Mouse (Mus musculus) left cerebral cortex, postnatal 4 days (tissue): Measurements from ENCODE around the gene Gm27021. TPM values are rescaled to one million over a fixed set of nuclear protein-coding genes. Genes with fewer than 3 reads are reported as not detected.

Experiments used
- DNase-seq: peaks from one replicate; pipeline ENCODE4 v3.0.0-alpha.2; 2022
- intact Hi-C: fragments of 180-260 bp; cut with DNase I; formaldehyde crosslinking; loops from one replicate; pipeline ENCODE4 v1.15.1; 2025
- total RNA-seq, 2 experiments: library from RNA; stranded (reverse); gene quantifications; 2 replicates each; pipeline ENCODE4 v1.2.3; 2021

Gene Gm27021
- total RNA-seq = 1 to 10 TPM in 1 of 2 experiments, under 1 TPM in 1; 0.66 to 1.6 TPM

GRCm38 (mm10) chr8:120667561-120668373, at the start of gene Gm27021, which contains the start of gene Cox4i1:
Gene Gm27021 (minus strand): TSS chr8:120668079.
Gene Cox4i1 (plus strand): TSS chr8:120668222.
- intact Hi-C loops = no loop called here
- peak; percentile 97 for DNase-seq

- DNase-seq = no peak
- intact Hi-C loops = no loop called here
Observed at GRCm38 (mm10) chr8:120715996-120716680, 48.3 kb upstream of the Gm27021 start.

- no peak for DNase-seq
- intact Hi-C loops = no loop called here
Observed at GRCm38 (mm10) chr8:120715200-120715599, 47.3 kb upstream of the Gm27021 start.

- no peak for DNase-seq
- intact Hi-C loops = no loop called here
Observed at GRCm38 (mm10) chr8:120709176-120709575, 41.3 kb upstream of the Gm27021 start.

GRCm38 (mm10) chr8:120706193-120706592, 38.3 kb upstream of the Gm27021 start:
- DNase-seq = no peak
- intact Hi-C loops = no loop called here

- intact Hi-C loops = no loop called here
- no peak for DNase-seq
Observed at GRCm38 (mm10) chr8:120705163-120705562, 37.3 kb upstream of the Gm27021 start.

DNA sequence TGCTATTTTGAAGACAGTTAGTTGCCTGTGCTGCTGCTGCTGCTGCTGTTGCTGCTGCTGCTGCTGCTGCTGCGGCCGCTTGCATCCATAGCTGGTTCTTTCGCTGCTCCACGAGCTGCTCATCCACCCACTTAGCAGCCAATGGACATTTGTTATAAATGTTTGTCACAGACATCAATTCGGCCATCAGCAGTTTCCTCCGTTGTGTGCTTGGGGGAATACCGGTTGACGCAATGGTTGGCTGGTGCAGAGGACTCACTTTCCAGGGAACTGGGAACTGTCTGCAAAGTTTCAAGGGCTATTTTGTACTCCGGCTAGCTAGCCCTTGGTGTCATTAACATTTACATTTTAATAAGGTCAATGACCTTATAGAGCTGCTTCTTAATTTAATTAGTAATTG, 36.3 kb upstream of the Gm27021 start:
- no peak for DNase-seq
- intact Hi-C loops = no loop called here

- DNase-seq = no peak
- intact Hi-C loops = no loop called here
Observed at GRCm38 (mm10) chr8:120701758-120702465, 34.0 kb upstream of the Gm27021 start.

- intact Hi-C loops = no loop called here
- DNase-seq = no peak
Observed at GRCm38 (mm10) chr8:120700053-120700452, 32.2 kb upstream of the Gm27021 start.

DNA sequence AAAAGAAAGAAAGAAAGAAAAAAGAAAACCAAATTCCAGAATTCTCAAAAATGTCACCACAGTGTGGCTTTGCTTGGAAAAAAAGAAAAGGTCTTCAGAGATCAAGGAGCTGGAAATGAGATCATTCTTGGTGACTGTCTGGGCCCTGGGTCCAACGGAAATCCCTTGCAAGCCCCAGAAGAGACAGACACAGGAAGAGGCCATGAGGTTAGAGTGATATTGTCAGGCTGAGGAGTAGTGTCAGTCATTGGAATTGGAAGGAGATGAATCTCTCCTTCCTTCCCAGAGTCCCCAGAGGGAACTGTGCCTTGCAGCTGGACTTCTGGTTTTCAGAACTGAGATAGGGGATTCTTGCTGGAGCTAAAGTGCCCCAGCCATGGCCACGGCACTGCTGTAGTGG, 31.7 kb upstream of the Gm27021 start:
- intact Hi-C loops = no loop called here

DNA sequence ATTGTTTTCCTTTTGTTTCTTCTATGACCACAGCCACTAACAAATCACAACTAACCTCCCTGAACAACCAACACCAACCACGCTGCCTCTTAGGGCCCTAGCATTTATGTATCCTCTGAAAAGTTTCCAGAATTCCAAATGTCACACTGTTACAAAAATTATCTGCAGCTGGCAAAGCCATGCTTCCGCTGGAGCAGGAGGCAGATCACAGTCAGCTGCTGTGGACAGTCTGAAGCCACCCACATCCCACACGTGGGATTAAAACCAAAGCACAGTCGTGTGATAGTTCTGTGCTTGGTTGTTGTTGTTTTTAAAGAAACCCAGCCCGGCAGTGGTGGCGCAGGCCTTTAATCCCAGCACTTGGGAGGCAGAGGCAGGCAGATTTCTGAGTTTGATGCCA, 31.2 kb upstream of the Gm27021 start:
- intact Hi-C loops = no loop called here

More for the DNA sequence above, 31.7 kb upstream of the Gm27021 start:
- DNase-seq = no peak

GRCm38 (mm10) chr8:120698426-120698825, 30.5 kb upstream of the Gm27021 start:
- DNase-seq = no peak
- intact Hi-C loops = no loop called here

More for the DNA sequence above, 31.2 kb upstream of the Gm27021 start:
- DNase-seq = no peak

GRCm38 (mm10) chr8:120697979-120698272, 30.0 kb upstream of the Gm27021 start:
- intact Hi-C loops = no loop called here
- DNase-seq = no peak

DNA sequence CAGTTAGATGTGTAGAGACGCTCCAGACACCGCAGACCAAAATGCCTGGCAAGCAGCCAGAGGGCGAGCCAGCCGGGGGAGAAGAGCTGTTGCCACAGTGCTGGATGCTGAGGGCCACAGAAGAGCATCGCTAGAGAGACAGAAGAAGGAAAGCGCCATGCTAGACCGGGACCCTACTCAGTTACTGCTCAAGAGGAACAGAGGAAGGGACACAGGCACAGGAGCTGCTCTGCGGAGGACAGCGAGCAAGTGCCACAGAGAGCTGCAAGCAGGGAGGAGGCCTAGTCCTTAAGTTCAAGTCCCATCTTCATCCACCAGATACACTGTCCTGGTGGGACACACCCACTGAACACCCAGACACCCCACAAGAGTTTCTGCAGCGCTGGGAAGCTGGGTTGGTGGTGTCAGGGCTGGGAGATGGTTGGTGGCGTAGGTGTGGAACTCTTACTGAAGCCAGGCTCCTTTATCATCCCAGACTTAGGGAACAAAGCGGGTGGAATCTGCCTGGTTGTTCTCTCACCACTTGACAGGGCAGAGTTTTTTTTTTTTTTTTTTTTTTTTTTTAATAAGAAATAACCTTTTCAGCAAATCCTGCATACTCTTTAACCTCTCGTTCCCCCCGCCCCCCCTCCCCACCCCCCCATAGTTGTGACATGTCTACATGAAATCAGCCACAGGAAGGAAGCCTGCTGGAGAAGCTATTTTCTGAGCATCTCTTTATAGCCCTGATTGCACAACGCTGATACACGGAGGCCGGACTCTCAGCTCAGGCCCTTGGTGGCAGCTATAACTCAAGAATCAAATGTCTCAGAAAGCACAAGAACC, 29.5 kb upstream of the Gm27021 start:
- DNase-seq = peak; percentile 88
- intact Hi-C loops = no loop called here

DNA sequence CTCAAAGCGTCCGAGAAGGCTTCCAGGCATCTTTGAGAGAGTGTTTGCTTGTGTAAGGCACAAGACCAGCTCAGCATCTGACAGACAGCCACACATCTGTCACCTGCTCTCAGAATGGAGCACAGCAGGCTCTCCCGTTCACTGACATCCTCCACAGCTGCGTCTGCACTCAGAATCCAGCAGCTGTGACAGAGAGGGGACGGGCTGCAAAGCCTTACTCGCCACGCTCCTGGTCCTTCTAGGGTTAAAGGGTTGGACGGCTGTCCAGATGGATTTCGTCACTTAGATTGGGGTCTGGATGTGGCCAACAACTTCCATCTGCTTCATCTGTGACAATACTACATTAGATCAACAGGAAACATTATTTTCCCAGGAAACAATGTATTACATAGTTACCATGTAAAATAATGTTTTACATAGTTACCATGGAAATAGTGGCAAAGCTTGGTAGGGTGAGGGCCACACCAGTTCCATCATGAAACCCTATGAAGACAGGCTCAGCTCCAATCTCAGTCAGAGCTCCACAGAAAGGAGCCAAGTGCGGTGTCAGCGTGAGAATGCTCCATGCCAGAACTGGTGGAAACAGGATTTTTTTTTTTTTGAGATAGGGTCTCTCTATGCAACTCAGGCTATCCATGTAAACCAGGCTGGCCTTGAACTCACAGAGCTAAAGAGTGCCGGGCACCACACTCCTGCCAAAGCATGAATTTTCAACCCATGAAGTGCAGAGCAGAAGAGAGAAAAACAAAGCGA, 28.7 kb upstream of the Gm27021 start:
- peak; percentile 55 for DNase-seq

GRCm38 (mm10) chr8:120693861-120694493, 26.1 kb upstream of the Gm27021 start:
- intact Hi-C loops = no loop called here
- no peak for DNase-seq

More for the DNA sequence above, 28.7 kb upstream of the Gm27021 start:
- intact Hi-C loops = no loop called here

GRCm38 (mm10) chr8:120692934-120693333, 25.1 kb upstream of the Gm27021 start:
- intact Hi-C loops = no loop called here
- no peak for DNase-seq

DNA sequence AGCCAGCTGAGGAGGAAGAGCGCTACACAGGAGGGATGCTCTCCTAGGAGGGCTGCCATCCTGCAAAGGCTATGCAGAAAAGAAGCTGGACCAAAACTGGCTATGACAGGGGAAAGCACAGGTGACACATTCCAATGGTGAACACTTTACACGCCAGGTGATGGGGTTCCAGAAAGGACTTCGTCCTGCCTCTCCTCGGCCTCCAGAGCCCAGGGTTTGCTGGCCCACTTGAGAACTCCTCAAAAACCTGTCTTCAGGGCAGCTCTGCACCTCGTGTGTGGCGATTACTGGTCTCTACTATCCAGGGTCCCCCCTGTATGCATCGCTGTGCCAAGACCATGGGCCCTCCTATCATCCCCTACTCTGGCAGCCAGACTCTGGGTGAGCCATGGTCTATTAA, 20.6 kb upstream of the Gm27021 start:
- intact Hi-C loops = no loop called here
- no peak for DNase-seq

DNA sequence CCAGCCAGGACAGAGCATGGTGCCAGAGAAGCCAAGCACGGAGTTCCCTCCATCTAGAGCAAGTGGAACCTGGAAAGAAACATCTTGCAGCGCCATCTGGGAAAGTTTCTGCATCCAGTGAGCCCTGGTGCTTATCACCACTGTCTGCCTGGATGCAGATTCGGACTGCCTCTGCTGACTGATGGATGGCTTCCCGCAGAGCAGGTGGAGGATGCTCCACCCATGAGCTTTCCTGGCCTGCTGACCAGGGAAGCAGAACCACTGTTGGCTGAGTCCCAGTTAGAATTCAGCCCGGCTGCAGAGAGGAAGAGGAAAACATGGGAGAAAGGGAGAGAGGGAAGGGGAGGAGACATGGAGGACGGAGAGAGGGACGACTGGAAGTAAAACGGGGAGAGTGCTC, 19.9 kb upstream of the Gm27021 start:
- DNase-seq = peak; percentile 32
- intact Hi-C loops = no loop called here
